Mouse (Mus musculus): ENCODE data around the gene Irx5. TPM values are rescaled to one million over a fixed set of nuclear protein-coding genes. Genes with fewer than 3 reads are reported as not detected.

Irx5 gene
- polyA plus RNA-seq, 2 experiments, result 27.5 to 34.1 TPM

- DNase-seq (ENCODE audit: low spot score), result no peak
- WGBS, result 10% methylated on average over 20 of the region's 20 CpGs
- peaks cover 13% of the 10 kb centered on the region; the same call in 1 of the 2 replicates for H3K4me1 ChIP-seq (ENCODE audit: control insufficient read depth, insufficient read depth, low read length)
- ATAC-seq (ENCODE audit: low FRiP score, low read depth), result no peak
- H3K27ac ChIP-seq (replicated peaks; ENCODE audit: low read depth, low read length), result peak overlapping the region; percentile 53
- peak overlapping the region; percentile 50 for H3K4me2 ChIP-seq (replicated peaks; ENCODE audit: low read depth, low read length, severe bottlenecking)
- peaks cover 9% of the 10 kb centered on the region for H3K36me3 ChIP-seq (ENCODE audit: control insufficient read depth, insufficient read depth, low read length)
- H3K4me3 ChIP-seq (replicated peaks; ENCODE audit: low read length), result peak overlapping the region; percentile 38
- H3K9me3 ChIP-seq (ENCODE audit: control insufficient read depth, low read length), result no peaks in the 10 kb centered on the region
- no peak for TF ChIP-seq POLR2A (IDR thresholded peaks at IDR 0.05; ENCODE audit: borderline replicate concordance, extremely low read depth, insufficient read depth, insufficient read length)
- peak overlapping the region; percentile 66 for H3K9ac ChIP-seq (ENCODE audit: low read depth, low read length, severe bottlenecking)
- H3K27me3 ChIP-seq (ENCODE audit: control insufficient read depth, insufficient read depth, low read length), result peaks cover 81% of the 10 kb centered on the region
Observed at GRCm38 (mm10) chr8:92364148-92364775, 6.8 kb downstream of the Irx5 start.

GRCm38 (mm10) chr8:92364776-92365240 lies 7.4 kb downstream of the Irx5 start:
- ATAC-seq (ENCODE audit: low FRiP score, low read depth) (no peak), DNase-seq (ENCODE audit: low spot score) (no peak)
- peaks cover 13% of the 10 kb centered on the region; the same call in 1 of the 2 replicates for H3K4me1 ChIP-seq (ENCODE audit: control insufficient read depth, insufficient read depth, low read length)
- peak overlapping the region; percentile 66; the same call in 1 of the 2 replicates for H3K9ac ChIP-seq (ENCODE audit: low read depth, low read length, severe bottlenecking)
- H3K4me3 ChIP-seq (replicated peaks; ENCODE audit: low read length), result peak overlapping the region; percentile 38
- no peak for TF ChIP-seq POLR2A (IDR thresholded peaks at IDR 0.05; ENCODE audit: borderline replicate concordance, extremely low read depth, insufficient read depth, insufficient read length)
- peaks cover 77% of the 10 kb centered on the region for H3K27me3 ChIP-seq (ENCODE audit: control insufficient read depth, insufficient read depth, low read length)
- no peak overlapping the region; the same call in none of the 2 replicates for H3K27ac ChIP-seq (replicated peaks; ENCODE audit: low read depth, low read length)
- 18% methylated on average over 20 of the region's 20 CpGs for WGBS
- peaks cover 8% of the 10 kb centered on the region for H3K36me3 ChIP-seq (ENCODE audit: control insufficient read depth, insufficient read depth, low read length)
- H3K4me2 ChIP-seq (replicated peaks; ENCODE audit: low read depth, low read length, severe bottlenecking), result peak overlapping the region; percentile 50
- H3K9me3 ChIP-seq (ENCODE audit: control insufficient read depth, low read length), result no peaks in the 10 kb centered on the region

- DNase-seq (ENCODE audit: low spot score) (peak; percentile 33), ATAC-seq (ENCODE audit: low FRiP score, low read depth) (no peak)
- Histone ChIP-seq H3K4me1 (ENCODE audit: control insufficient read depth, insufficient read depth, low read length) (peaks cover 10% of the 10 kb centered on the region; the same call in 1 of the 2 replicates), H3K27ac (replicated peaks; ENCODE audit: low read depth, low read length) (no peak overlapping the region), H3K4me3 (replicated peaks; ENCODE audit: low read length) (peak overlapping the region; percentile 38), H3K36me3 (ENCODE audit: control insufficient read depth, insufficient read depth, low read length) (peaks cover 3% of the 10 kb centered on the region), H3K9ac (ENCODE audit: low read depth, low read length, severe bottlenecking) (peak overlapping the region; percentile 66), H3K4me2 (replicated peaks; ENCODE audit: low read depth, low read length, severe bottlenecking) (peak overlapping the region; percentile 50), H3K9me3 (ENCODE audit: control insufficient read depth, low read length) (no peaks in the 10 kb centered on the region), H3K27me3 (ENCODE audit: control insufficient read depth, insufficient read depth, low read length) (peaks cover 76% of the 10 kb centered on the region)
- WGBS, result 8% methylated on average over 36 of the region's 36 CpGs
- TF ChIP-seq POLR2A (IDR thresholded peaks at IDR 0.05; ENCODE audit: borderline replicate concordance, extremely low read depth, insufficient read depth, insufficient read length), result no peak
Observed at GRCm38 (mm10) chr8:92365241-92365943, 8.0 kb downstream of the Irx5 start.

GRCm38 (mm10) chr8:92365944-92366735 lies 8.7 kb downstream of the Irx5 start:
- ATAC-seq (ENCODE audit: low FRiP score, low read depth), result no peak
- Histone ChIP-seq H3K27ac (replicated peaks; ENCODE audit: low read depth, low read length) (no peak overlapping the region), H3K27me3 (ENCODE audit: control insufficient read depth, insufficient read depth, low read length) (peaks cover 73% of the 10 kb centered on the region), H3K4me2 (replicated peaks; ENCODE audit: low read depth, low read length, severe bottlenecking) (peak overlapping the region; percentile 50), H3K4me3 (replicated peaks; ENCODE audit: low read length) (peak overlapping the region; percentile 38), H3K4me1 (ENCODE audit: control insufficient read depth, insufficient read depth, low read length) (peaks cover 7% of the 10 kb centered on the region; the same call in 1 of the 2 replicates), H3K36me3 (ENCODE audit: control insufficient read depth, insufficient read depth, low read length) (no peaks in the 10 kb centered on the region; the same call in 1 of the 2 replicates), H3K9ac (ENCODE audit: low read depth, low read length, severe bottlenecking) (peak overlapping the region; percentile 66), H3K9me3 (ENCODE audit: control insufficient read depth, low read length) (no peaks in the 10 kb centered on the region)
- no peak for TF ChIP-seq POLR2A (IDR thresholded peaks at IDR 0.05; ENCODE audit: borderline replicate concordance, extremely low read depth, insufficient read depth, insufficient read length)
- 9% methylated on average over 26 of the region's 26 CpGs for WGBS
- DNase-seq (ENCODE audit: low spot score), result no peak
